Mouse (Mus musculus): ENCODE measurements around the gene Sergef.

- TF ChIP-seq POLR2A (IDR thresholded peaks at IDR 0.05; ENCODE audit: borderline replicate concordance, insufficient read depth, low read length) (no peak), CTCF (IDR thresholded peaks at IDR 0.05; ENCODE audit: borderline replicate concordance, insufficient read depth, low read depth, low read length) (no peak)
These were observed 92.0 kb downstream of the Sergef start for GRCm38 (mm10) chr7:46547642-46548041.
